Comparison of ENCODE assay signal across 30 mouse cellular contexts in genomic region chr16:89495394-89496153, GRCm38 (mm10). TPM values are rescaled to one million over a fixed set of nuclear protein-coding genes. Genes with fewer than 3 reads are reported as not detected.
DNase-seq lines count a peak whose midpoint lies in the region; ATAC-seq lines count a peak whose summit lies in the region.
"Had no signal": no experiment of that assay in that cellular context is flagged by ENCODE, and none has a peak within 500 bp of the region (broad histone marks: within the 10 kb centered on the region; RNA-seq: fewer than 3 reads in every experiment).

No protein-coding gene starts in this region.

- no peak overlapping the region for H3K27ac ChIP-seq in hindbrain, embryonic 15.5 days (replicated peaks)
- H3K27ac ChIP-seq in hindbrain, embryonic 12.5 days, result no peak overlapping the region
- H3K27ac ChIP-seq in neural tube, embryonic 14.5 days (ENCODE audit: low read depth, low read length), result no peak overlapping the region
- H3K27ac ChIP-seq in midbrain, embryonic 16.5 days (ENCODE audit: low read length), result no peak overlapping the region
- H3K27ac ChIP-seq: heart, adult 2 months; kidney, embryonic 15.5 days; left cerebral cortex, adult 2 months; neural tube, embryonic 15.5 days; stomach, embryonic 15.5 days had no signal

- no peaks in the 10 kb centered on the region for H3K36me3 ChIP-seq in hindbrain, embryonic 15.5 days
- H3K36me3 ChIP-seq in hindbrain, embryonic 12.5 days, result no peaks in the 10 kb centered on the region
- H3K36me3 ChIP-seq in neural tube, embryonic 14.5 days (ENCODE audit: control insufficient read depth, insufficient read depth, low read length), result no peaks in the 10 kb centered on the region
- no peaks in the 10 kb centered on the region for H3K36me3 ChIP-seq in midbrain, embryonic 16.5 days (ENCODE audit: control insufficient read depth, insufficient read depth, low read length)
- H3K36me3 ChIP-seq: kidney, embryonic 15.5 days; neural tube, embryonic 15.5 days; stomach, embryonic 15.5 days had no signal

- H3K9ac ChIP-seq in hindbrain, embryonic 15.5 days, result no peak overlapping the region
- no peak overlapping the region for H3K9ac ChIP-seq in hindbrain, embryonic 12.5 days
- H3K9ac ChIP-seq in neural tube, embryonic 14.5 days (replicated peaks; ENCODE audit: low read depth, low read length), result no peak overlapping the region
- H3K9ac ChIP-seq in midbrain, embryonic 16.5 days (ENCODE audit: low read depth, low read length), result no peak overlapping the region
- H3K9ac ChIP-seq: kidney, embryonic 15.5 days; neural tube, embryonic 15.5 days; stomach, embryonic 15.5 days had no signal

- no peaks in the 10 kb centered on the region for H3K9me3 ChIP-seq in hindbrain, embryonic 15.5 days
- H3K9me3 ChIP-seq in hindbrain, embryonic 12.5 days (replicated peaks), result no peaks in the 10 kb centered on the region
- no peaks in the 10 kb centered on the region for H3K9me3 ChIP-seq in neural tube, embryonic 14.5 days (ENCODE audit: control insufficient read depth, low read length)
- H3K9me3 ChIP-seq in midbrain, embryonic 16.5 days (replicated peaks; ENCODE audit: control insufficient read depth, low read length, poor library complexity, severe bottlenecking), result no peaks in the 10 kb centered on the region
- H3K9me3 ChIP-seq: kidney, embryonic 15.5 days; neural tube, embryonic 15.5 days; stomach, embryonic 15.5 days had no signal

- WGBS in hindbrain, embryonic 15.5 days, result 74% methylated on average over 7 of the region's 7 CpGs
- WGBS in hindbrain, embryonic 12.5 days, result 77% methylated on average over 7 of the region's 7 CpGs
- WGBS in neural tube, embryonic 14.5 days, result 78% methylated on average over 7 of the region's 7 CpGs
- 76% methylated on average over 7 of the region's 7 CpGs for WGBS in midbrain, embryonic 16.5 days

- H3K4me2 ChIP-seq in hindbrain, embryonic 15.5 days, result no peak overlapping the region
- H3K4me2 ChIP-seq in hindbrain, embryonic 12.5 days (replicated peaks), result no peak overlapping the region
- H3K4me2 ChIP-seq in neural tube, embryonic 14.5 days (ENCODE audit: low read depth, low read length), result no peak overlapping the region
- H3K4me2 ChIP-seq in midbrain, embryonic 16.5 days (ENCODE audit: low read length), result no peak overlapping the region
- H3K4me2 ChIP-seq: kidney, embryonic 15.5 days; neural tube, embryonic 15.5 days; stomach, embryonic 15.5 days had no signal

- H3K4me1 ChIP-seq in hindbrain, embryonic 15.5 days (replicated peaks), result no peaks in the 10 kb centered on the region
- H3K4me1 ChIP-seq in hindbrain, embryonic 12.5 days, result no peaks in the 10 kb centered on the region
- no peaks in the 10 kb centered on the region for H3K4me1 ChIP-seq in neural tube, embryonic 14.5 days (ENCODE audit: control insufficient read depth, insufficient read depth, low read length)
- no peaks in the 10 kb centered on the region for H3K4me1 ChIP-seq in midbrain, embryonic 16.5 days (ENCODE audit: control insufficient read depth, insufficient read depth, low read length)
- H3K4me1 ChIP-seq: kidney, embryonic 15.5 days; neural tube, embryonic 15.5 days; stomach, embryonic 15.5 days had no signal

- no peak overlapping the region for H3K4me3 ChIP-seq in hindbrain, embryonic 15.5 days
- H3K4me3 ChIP-seq in hindbrain, embryonic 12.5 days, result no peak overlapping the region
- H3K4me3 ChIP-seq in neural tube, embryonic 14.5 days (ENCODE audit: low read depth, low read length), result no peak overlapping the region
- H3K4me3 ChIP-seq in midbrain, embryonic 16.5 days (ENCODE audit: low read depth, low read length), result no peak overlapping the region
- H3K4me3 ChIP-seq: heart, adult 2 months; kidney, embryonic 15.5 days; left cerebral cortex, adult 2 months; myocyte; neural tube, embryonic 15.5 days; stomach, embryonic 15.5 days had no signal

- peak; percentile 54; the same call in 1 of the 2 replicates for ATAC-seq in frontal cortex, adult (ENCODE audit: low TSS enrichment)
- ATAC-seq in hindbrain, embryonic 15.5 days (ENCODE audit: low FRiP score, low read depth), result peak; percentile 59
- no peak for ATAC-seq in hindbrain, embryonic 12.5 days (ENCODE audit: low FRiP score)
- peak; percentile 54; the same call in 1 of the 2 replicates for ATAC-seq in neural tube, embryonic 14.5 days (ENCODE audit: low read depth)
- 0 out of 2 replicates have a peak, but pooled peaks have one; percentile 25 for ATAC-seq in midbrain, embryonic 16.5 days

- no peak for DNase-seq in frontal cortex, postnatal 25 days (ENCODE audit: low spot score in 2 of 2)
- no peak for DNase-seq in neural tube, embryonic 10.5 days (ENCODE audit: extremely low spot score, low spot score)
- DNase-seq in spleen, postnatal 36 days (ENCODE audit: low spot score in 2 of 2), result no peak
- DNase-seq: adrenal gland, adult 8-10 months; cerebellum, adult 2 months; cerebellum, postnatal 36 days; embryo, embryonic 11 days; gastrocnemius, postnatal 36 days; heart, adult 2 months; heart, postnatal 14 days; kidney, adult 11 months; kidney, postnatal 36 days; lung, postnatal 4 days; right cerebral cortex, adult 18-20 months; right cerebral cortex, postnatal 4 days; thymus, postnatal 25 days had no signal

- H3K27me3 ChIP-seq in hindbrain, embryonic 15.5 days, result no peaks in the 10 kb centered on the region
- H3K27me3 ChIP-seq in hindbrain, embryonic 12.5 days, result no peaks in the 10 kb centered on the region
- H3K27me3 ChIP-seq in neural tube, embryonic 14.5 days (ENCODE audit: control insufficient read depth, insufficient read depth, low read length), result no peaks in the 10 kb centered on the region
- no peaks in the 10 kb centered on the region for H3K27me3 ChIP-seq in midbrain, embryonic 16.5 days (ENCODE audit: control insufficient read depth, insufficient read depth, low read depth, low read length)
- H3K27me3 ChIP-seq: kidney, embryonic 15.5 days; neural tube, embryonic 15.5 days; stomach, embryonic 15.5 days had no signal

RNA-seq across cellular contexts. Expression of gene Krtap8-1, which starts 7.8 kb away (rescaled TPM):
- polyA plus RNA-seq in hindbrain, embryonic 15.5 days (2015; fragmentation: Nextera tagmentation; extraction: Ambion mirVana), result not detected in 2 replicates
- polyA plus RNA-seq in hindbrain, embryonic 12.5 days (2016; fragmentation: Nextera tagmentation; extraction: Ambion mirVana), result not detected in 2 replicates
- not detected in 2 replicates for polyA plus RNA-seq in neural tube, embryonic 14.5 days (2014; fragmentation: Nextera tagmentation; extraction: Ambion mirVana)
- not detected in 2 replicates for polyA plus RNA-seq in midbrain, embryonic 16.5 days (2015; fragmentation: Nextera tagmentation; extraction: Ambion mirVana)
- polyA plus RNA-seq: C2C12; cerebellum, adult 2 months; heart, adult 2 months; kidney, embryonic 15.5 days; liver, adult 2 months; liver, embryonic 16.5 days; lung, embryonic 16.5 days; myocyte; neural tube, embryonic 15.5 days; stomach, embryonic 15.5 days had no signal

RNA-seq across cellular contexts. Expression of gene Krtap7-1, which starts 12.5 kb away (rescaled TPM):
- polyA plus RNA-seq in hindbrain, embryonic 15.5 days (2015; fragmentation: Nextera tagmentation; extraction: Ambion mirVana), result not detected in 2 replicates
- polyA plus RNA-seq in hindbrain, embryonic 12.5 days (2016; fragmentation: Nextera tagmentation; extraction: Ambion mirVana), result not detected in 2 replicates
- not detected in 2 replicates for polyA plus RNA-seq in neural tube, embryonic 14.5 days (2014; fragmentation: Nextera tagmentation; extraction: Ambion mirVana)
- not detected in 2 replicates for polyA plus RNA-seq in midbrain, embryonic 16.5 days (2015; fragmentation: Nextera tagmentation; extraction: Ambion mirVana)
- polyA plus RNA-seq: C2C12; cerebellum, adult 2 months; heart, adult 2 months; kidney, embryonic 15.5 days; liver, adult 2 months; liver, embryonic 16.5 days; lung, embryonic 16.5 days; myocyte; neural tube, embryonic 15.5 days; stomach, embryonic 15.5 days had no signal
